Mouse (Mus musculus): ENCODE results near the gene Nosip.

DNA sequence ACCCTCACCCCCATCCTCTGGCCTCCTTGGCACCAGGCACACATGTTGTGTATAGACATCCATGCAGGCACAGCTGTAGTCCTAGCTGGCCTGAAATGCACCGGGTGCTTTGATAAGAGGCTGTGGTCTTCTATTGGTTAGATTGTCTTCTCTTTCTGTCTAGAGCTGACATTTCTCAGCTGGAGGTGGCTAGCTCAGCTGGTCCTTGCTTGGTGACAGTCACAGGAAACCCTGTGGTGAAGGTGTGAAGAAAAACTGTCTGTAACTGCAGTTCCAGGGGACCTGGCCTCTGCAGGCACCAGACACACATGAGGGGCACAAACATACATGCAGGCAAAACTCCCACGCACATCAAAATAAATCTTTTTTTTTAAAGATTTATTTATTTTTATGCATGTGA is 7.4 kb downstream of the Nosip start:
- TF ChIP-seq CTCF (conservative IDR thresholded peaks at IDR 0.05; ENCODE audit: insufficient read depth, insufficient read length, low read depth, low read length) (no peak), POLR2A (IDR thresholded peaks at IDR 0.05; ENCODE audit: low read depth, low read length) (no peak)
